Mouse (Mus musculus): ENCODE measurements at regions not wholly inside any gene's neighbourhood (a gene's known extent, or its start where the extent isn't known, plus 50 kb on each side); places are given as distances from the start of the nearest gene placed in this dataset.
A peak's percentile ranks its signal among the peaks of the same experiment; 100 is the strongest.

GRCm38 (mm10) chr12:71429561-71430200 lies 120.0 kb downstream of the Dact1 start:
- DNase-seq (ENCODE audit: low read depth, low spot score), result peak; percentile 52

DNA sequence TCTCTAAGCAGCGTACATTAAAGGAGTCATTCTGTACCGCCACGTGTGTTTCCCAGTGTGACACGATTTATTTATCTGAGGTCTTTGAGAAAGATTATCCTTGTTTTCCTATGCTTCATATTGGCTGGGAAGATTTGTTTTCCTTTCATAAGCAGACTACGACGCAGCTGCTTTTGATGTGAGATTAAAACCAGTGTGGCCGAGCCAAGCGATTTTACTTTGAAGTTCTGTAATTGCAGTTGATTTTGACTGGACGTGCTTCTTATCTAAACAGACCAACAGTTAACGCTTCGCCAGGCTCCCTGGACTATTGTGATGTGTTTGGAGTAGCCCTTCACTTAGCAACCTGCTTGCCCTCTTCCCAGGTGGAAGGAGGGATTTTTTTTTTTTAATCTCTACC lies 120.6 kb downstream of the Dact1 start:
- no peak for DNase-seq (ENCODE audit: low read depth, low spot score)

- DNase-seq (ENCODE audit: low read depth, low spot score), result no peak
These were observed 121.4 kb downstream of the Dact1 start for GRCm38 (mm10) chr12:71431116-71431515.

DNA sequence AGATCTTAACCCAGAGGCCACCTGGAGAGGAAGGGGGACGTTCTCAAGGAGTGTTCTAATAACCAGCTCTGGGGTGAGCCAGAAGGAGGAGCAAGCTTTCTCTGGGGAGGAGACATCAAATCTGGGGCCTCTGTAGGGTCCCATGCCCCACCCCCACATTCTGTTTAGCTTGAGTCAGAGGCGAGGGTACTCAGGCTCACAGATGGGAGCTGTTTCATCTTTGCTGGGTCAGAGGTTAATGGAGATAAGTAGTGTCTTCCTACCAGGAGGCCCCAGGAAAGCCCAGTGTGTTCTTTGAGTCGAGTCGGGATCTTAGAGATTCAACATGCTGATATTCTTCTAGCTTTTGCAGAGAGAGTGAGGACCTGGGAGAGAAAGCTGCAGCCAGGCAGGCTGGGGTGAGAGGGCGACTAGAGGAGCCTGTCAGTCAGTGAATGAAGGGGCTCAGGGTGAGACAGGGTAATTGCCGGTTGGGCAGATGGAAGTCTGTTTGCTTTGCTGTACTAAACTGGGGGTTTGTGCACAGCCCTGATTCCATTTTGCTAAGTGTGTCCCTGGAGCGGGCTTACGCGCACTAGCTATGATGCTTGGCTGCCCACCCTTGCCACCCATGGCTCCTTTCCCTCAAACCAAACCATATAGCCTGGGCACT lies 124.0 kb downstream of the Dact1 start:
- no peak for DNase-seq (ENCODE audit: low read depth, low spot score)

DNA sequence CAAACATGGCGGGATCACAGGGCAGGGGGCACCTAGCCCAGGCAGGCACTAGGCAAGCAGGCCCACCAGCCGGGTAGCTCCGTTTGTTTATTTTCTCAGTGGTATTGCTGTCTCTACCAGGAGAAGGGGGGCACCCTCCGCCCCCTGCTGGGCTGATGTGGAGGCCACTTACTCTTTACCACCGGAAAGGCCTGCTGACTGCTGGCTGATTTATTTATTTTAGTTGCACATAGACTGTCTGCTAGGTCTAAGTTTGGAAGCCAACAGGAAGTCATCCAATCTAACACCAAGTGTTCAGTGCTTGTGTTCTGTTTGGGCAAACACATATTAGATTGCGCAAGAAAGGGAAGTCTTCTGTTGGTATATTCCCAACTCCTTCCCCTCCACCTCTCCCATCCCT lies 128.6 kb downstream of the Dact1 start:
- no peak for DNase-seq (ENCODE audit: low read depth, low spot score)

GRCm38 (mm10) chr12:71440863-71441262 lies 131.2 kb downstream of the Dact1 start:
- DNase-seq (ENCODE audit: low read depth, low spot score), result no peak

DNA sequence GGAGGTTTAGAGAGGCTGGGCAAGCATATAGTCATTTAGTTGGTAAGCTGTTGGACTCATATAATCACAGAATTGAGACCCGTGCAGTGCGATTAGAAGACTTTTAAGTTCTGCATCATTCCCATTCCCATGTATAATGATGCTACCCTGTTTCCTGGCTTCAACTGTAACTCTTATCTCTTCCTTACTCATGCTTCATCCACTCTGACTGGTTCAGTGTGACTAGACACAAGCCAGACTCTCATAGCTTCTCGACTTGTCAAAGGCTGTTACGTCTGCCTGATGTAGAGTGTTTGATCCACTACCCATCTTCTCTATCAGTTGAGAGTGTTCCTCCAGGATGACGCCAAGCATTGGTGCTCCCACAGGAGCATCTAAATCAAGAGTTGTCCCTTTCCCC lies 131.6 kb downstream of the Dact1 start:
- no peak for DNase-seq (ENCODE audit: low read depth, low spot score)

- no peak for DNase-seq (ENCODE audit: low read depth, low spot score)
These were observed 136.7 kb downstream of the Dact1 start for GRCm38 (mm10) chr12:71446177-71446891.

- DNase-seq (ENCODE audit: low read depth, low spot score), result no peak
These were observed 137.2 kb downstream of the Dact1 start for GRCm38 (mm10) chr12:71446892-71447268.

DNA sequence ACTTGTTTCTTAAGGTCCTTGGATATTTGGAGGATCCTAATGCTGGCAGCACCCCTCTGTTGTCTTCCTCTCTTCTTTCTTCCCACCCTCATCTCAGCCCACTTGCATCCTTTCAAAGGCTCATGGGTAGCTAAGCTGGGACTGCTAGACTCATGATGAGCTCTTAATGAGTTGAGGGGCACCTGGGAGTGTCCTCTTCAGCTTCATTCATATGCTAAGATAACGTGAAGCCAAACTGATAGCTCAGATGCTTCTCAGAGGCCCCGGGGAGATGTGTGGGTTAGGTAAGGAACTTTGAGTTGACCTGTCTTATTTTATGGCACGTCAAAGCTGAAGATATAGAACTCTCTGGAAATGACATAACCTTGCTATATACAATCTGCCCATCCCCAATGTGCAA lies 139.3 kb downstream of the Dact1 start:
- peak; percentile 30 for DNase-seq (ENCODE audit: low read depth, low spot score)

GRCm38 (mm10) chr12:71450128-71450527 lies 140.4 kb downstream of the Dact1 start:
- no peak for DNase-seq (ENCODE audit: low read depth, low spot score)

GRCm38 (mm10) chr12:71450680-71451463 lies 141.2 kb downstream of the Dact1 start:
- no peak for DNase-seq (ENCODE audit: low read depth, low spot score)

GRCm38 (mm10) chr12:71456900-71457299 lies 147.2 kb downstream of the Dact1 start:
- no peak for DNase-seq (ENCODE audit: low read depth, low spot score)

DNA sequence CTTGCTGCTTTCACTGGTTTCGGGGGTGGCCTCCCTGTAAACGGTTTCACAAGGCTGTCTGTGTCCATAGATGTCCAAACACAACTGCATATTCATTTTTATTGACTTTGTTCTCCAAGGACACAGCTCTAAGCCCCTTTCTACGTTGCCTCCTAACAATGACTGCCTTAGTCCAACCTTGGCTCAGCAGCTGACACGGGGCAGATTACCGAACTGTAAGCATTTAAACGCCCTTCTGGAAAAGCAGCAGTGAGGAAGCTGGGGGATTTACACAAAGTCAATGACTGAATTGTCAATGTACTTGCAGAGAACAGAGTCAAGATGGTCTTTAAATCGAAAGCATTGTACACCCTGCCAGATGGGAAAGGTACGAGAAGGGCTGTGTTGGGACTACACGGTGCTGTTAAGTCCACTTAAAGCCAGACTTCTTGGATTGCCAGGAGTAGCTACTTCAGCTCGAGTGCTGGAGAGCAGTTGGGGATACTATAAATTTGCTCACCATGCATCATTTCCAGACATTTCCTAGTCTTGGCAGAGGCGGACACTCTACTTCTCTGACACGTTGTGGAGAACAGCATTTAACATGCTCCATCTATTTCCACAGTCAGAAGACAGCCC lies 149.0 kb downstream of the Dact1 start:
- peak; percentile 15 for DNase-seq (ENCODE audit: low read depth, low spot score)

- DNase-seq (ENCODE audit: low read depth, low spot score), result peak; percentile 72
These were observed 151.0 kb downstream of the Dact1 start for GRCm38 (mm10) chr12:71460643-71461042.

DNA sequence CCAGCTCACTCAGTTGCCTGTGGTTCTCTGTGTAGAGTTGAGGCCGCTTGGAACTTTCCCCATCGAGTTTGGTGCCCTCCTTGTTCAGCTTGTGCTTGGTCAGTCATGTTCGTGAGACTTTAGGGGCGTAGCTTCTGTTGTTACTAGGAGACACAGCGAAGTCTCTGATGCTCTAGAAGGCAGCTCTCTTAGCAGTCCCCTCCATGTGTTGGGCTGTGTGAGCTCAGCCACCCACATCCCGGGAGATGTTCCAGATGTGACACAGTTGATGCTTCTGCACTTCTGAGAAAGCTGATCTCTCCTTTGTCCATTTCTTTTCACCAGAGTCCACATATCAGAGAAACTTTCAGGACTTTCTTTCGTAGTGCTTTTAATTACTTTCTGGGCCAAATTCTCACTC lies 158.1 kb downstream of the Dact1 start:
- no peak for DNase-seq (ENCODE audit: low read depth, low spot score)

DNA sequence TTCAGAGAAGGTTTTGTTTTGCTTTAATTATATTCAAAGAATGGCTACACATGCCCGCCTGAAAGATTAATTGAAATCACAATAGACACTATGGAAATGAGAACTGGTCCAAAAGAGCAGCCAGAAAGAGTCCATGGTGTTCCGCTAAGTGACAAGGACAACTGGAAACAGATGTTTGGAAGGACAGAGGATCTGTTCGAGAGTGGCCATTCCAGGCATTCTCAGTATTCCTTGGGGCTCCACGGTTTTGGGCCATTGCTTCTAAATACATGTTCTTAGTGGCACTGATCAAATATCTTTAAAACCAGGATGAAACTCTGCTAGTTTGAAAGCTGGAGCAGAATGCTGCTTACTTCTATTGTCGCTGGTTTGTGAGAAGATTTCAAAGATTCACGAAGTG lies 158.6 kb downstream of the Dact1 start:
- DNase-seq (ENCODE audit: low read depth, low spot score), result no peak

DNA sequence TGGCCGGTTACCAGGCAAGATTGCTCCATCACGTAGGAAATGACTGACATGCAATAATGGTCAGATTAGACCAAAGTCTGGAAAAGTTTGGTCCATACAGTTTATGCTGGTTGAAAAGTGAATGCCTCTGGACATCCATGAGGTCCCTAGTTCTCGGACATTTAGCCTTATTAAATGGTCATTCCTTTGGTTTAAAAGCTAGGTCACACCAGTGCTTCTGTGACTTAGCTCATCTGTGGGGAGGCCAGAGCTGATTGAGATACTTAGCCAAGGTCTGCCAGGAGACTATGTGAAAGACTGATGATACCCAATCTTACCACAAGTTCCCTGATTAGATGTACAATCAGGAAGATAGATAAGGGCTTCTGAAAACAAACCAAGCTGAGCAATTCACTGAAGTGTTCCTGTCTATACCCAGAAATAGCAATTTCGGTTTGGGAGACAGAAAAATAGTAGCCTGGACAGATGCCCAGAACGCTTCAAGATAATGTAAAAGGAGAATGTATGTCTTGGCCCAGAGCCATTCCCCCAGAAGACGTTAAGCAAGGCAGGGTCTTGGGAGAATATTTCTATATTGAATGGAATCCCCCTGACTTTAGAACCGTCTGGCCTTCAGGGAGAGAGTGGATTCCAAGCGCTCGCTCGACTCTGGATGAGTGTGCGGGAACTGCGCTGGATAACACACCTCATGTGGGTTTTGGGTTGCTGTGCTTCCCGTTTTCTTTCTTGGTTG lies 161.5 kb downstream of the Dact1 start:
- DNase-seq (ENCODE audit: low read depth, low spot score), result no peak

- DNase-seq (ENCODE audit: low read depth, low spot score), result no peak
These were observed 162.0 kb downstream of the Dact1 start for GRCm38 (mm10) chr12:71471720-71472119.

GRCm38 (mm10) chr12:71476238-71476637 lies 166.6 kb downstream of the Dact1 start:
- DNase-seq (ENCODE audit: low read depth, low spot score), result peak; percentile 38

DNA sequence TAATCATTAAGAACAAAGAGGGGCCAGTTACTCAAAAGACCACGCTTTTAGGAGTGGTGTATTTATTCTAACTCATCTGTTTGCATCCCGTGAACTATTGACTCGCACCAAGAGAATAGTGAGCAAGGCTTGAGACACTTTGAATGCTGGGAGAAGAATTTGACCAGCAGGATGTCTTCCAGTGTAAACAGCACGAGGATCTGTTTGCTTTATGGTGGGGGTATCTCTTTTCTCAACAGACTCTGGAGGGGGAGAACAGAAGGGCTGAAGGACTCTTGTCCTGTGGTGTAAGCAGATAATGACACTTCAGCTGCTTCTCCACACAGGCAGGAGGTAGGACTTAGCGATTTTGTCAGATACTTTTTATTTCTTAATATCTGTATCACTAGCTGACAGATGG lies 168.0 kb downstream of the Dact1 start:
- DNase-seq (ENCODE audit: low read depth, low spot score), result no peak
